Mouse (Mus musculus) heart, adult 2 months (tissue): Measurements from ENCODE around the gene Mea1. TPM values are rescaled to one million over a fixed set of nuclear protein-coding genes. Genes with fewer than 3 reads are reported as not detected.

Experiments
- DNase-seq, 2 experiments: peaks; one replicate each; pipeline ENCODE4 v3.0.0; 2021
- H3K27ac ChIP-seq: fragments of 200-600 bp; 2 replicates; pipeline ENCODE4 v1.8.1; 2022
- H3K27me3 ChIP-seq: fragments of 200-500 bp; 2 replicates; pipeline ENCODE4 v1.6.1; 2012; ENCODE audit warnings: mild to moderate bottlenecking, low read length, inconsistent platforms, mixed read lengths; ENCODE audit not compliant: control insufficient read depth, insufficient read depth
- H3K36me3 ChIP-seq: fragments of 200-500 bp; 2 replicates; pipeline ENCODE4 v1.6.1; 2012; ENCODE audit warnings: low read length, inconsistent platforms; ENCODE audit not compliant: control insufficient read depth, insufficient read depth
- H3K4me1 ChIP-seq: fragments of 200-500 bp; 2 replicates; pipeline ENCODE4 v1.6.1; 2011; ENCODE audit warnings: low read length; ENCODE audit not compliant: control insufficient read depth, insufficient read depth
- H3K4me3 ChIP-seq: fragments of 200-600 bp; 2 replicates; pipeline ENCODE4 v1.8.1; 2022
- H3K79me2 ChIP-seq: fragments of 200-500 bp; replicated peaks from 2 replicates; pipeline ENCODE4 v1.6.1; 2012; ENCODE audit warnings: mild to moderate bottlenecking, inconsistent platforms, low read length, moderate library complexity, mixed read lengths; ENCODE audit not compliant: control insufficient read depth, insufficient read depth
- H3K9ac ChIP-seq: fragments of 200-500 bp; 2 replicates; pipeline ENCODE4 v1.6.1; 2012; ENCODE audit warnings: low read depth, mild to moderate bottlenecking, control low read depth, inconsistent platforms, low read length, mixed read lengths
- CTCF ChIP-seq: fragments of 200-600 bp; IDR thresholded peaks from 2 replicates; pipeline ENCODE4 v1.8.1; 2022; ENCODE audit warnings: antibody characterized with exemption, mild to moderate bottlenecking, moderate library complexity
- EP300 ChIP-seq: fragments of 200-500 bp; IDR thresholded peaks from 2 replicates; pipeline ENCODE4 v1.6.1; 2011; ENCODE audit warnings: low read depth, low read length, control low read depth; ENCODE audit not compliant: insufficient read depth
- POLR2A ChIP-seq: fragments of 200-500 bp; IDR thresholded peaks from 2 replicates; pipeline ENCODE4 v1.6.1; 2011; ENCODE audit warnings: mild to moderate bottlenecking, low read depth, low read length, control low read depth; ENCODE audit not compliant: insufficient read depth
- WGBS: fragments of 180-500 bp; shearing (Covaris S2); methylation state at CpG from one replicate; pipeline ENCODE4 v1.1.7; 2018; 5-methylcytosine and 5-hydroxymethylcytosine counted together
- intact Hi-C: fragments of 180-260 bp; cut with DNase I; formaldehyde crosslinking; loops from one replicate; pipeline ENCODE4 v1.15.1; 2025
- polyA plus RNA-seq: library from polyadenylated mRNA; depleted of rRNA; stranded (reverse); fragments of >200 nt; gene quantifications from 2 replicates; pipeline ENCODE4 v1.2.3, GENCODE M21; 2012
- total RNA-seq, 2 experiments: library from RNA; stranded (reverse); gene quantifications; 2 replicates each; pipeline ENCODE4 v1.2.3; 2021

Mea1 gene
- total and polyA plus RNA-seq, 3 experiments = 37.8 to 50.3 (median 45.4) TPM

- no peak overlapping the region; the same call in 1 of the 2 replicates for H3K27ac ChIP-seq
- peaks cover 3% of the 10 kb centered on the region for H3K4me1 ChIP-seq
- DNase-seq = no peak
- H3K36me3 ChIP-seq = no peaks in the 10 kb centered on the region
- H3K9ac ChIP-seq = no peak overlapping the region
- 85% methylated on average over 12 of the region's 12 CpGs for WGBS
- TF ChIP-seq POLR2A (no peak), EP300 (no peak), CTCF (no peak)
- peak overlapping the region; percentile 84; the same call in 1 of the 2 replicates for H3K4me3 ChIP-seq
- H3K79me2 ChIP-seq = no peaks in the 10 kb centered on the region
- H3K27me3 ChIP-seq = no peaks in the 10 kb centered on the region
- intact Hi-C loops = loop anchor here (5.0 kb wide), 1 partner anchor 87 kb away; the partner anchor contains the start of gene Srf
Measured at GRCm38 (mm10) chr17:46644152-46644805, 34.3 kb upstream of the Mea1 start.

GRCm38 (mm10) chr17:46644916-46645475 lies 33.6 kb upstream of the Mea1 start:
- peak; percentile 67 to 69 for DNase-seq
- H3K27me3 ChIP-seq = no peaks in the 10 kb centered on the region
- peaks cover 6% of the 10 kb centered on the region for H3K4me1 ChIP-seq
- no peak for TF ChIP-seq EP300
- TF ChIP-seq POLR2A = no peak; the same call in 1 of the 2 replicates
- TF ChIP-seq CTCF = no peak
- WGBS = 0% methylated on average over 11 of the region's 11 CpGs
- H3K36me3 ChIP-seq = no peaks in the 10 kb centered on the region
- H3K27ac ChIP-seq = peak overlapping the region; percentile 93
- peak overlapping the region; percentile 80 for H3K9ac ChIP-seq
- no peaks in the 10 kb centered on the region for H3K79me2 ChIP-seq
- intact Hi-C loops = loop anchor here (5.0 kb wide), 1 partner anchor 88 kb away; the partner anchor contains the start of gene Srf
- H3K4me3 ChIP-seq = peak overlapping the region; percentile 84

GRCm38 (mm10) chr17:46645561-46646321 lies 32.9 kb upstream of the Mea1 start, which contains the start of the genes Klc4 and Mrpl2:
Gene Klc4, minus strand, starts transcription at chr17:46646022.
Gene Mrpl2, plus strand, starts transcription at chr17:46646229.
- DNase-seq = peak; percentile 98 to 99
- WGBS = under 1% methylated on average over 53 of the region's 53 CpGs
- H3K27me3 ChIP-seq = no peaks in the 10 kb centered on the region
- H3K36me3 ChIP-seq = no peaks in the 10 kb centered on the region
- TF ChIP-seq EP300 = peak; percentile 69; the same call in 1 of the 2 replicates
- no peak for TF ChIP-seq CTCF
- peak; percentile 84 for TF ChIP-seq POLR2A
- H3K4me3 ChIP-seq = peak within 1 kb of the TSS; percentile 84
- no peaks in the 10 kb centered on the region for H3K79me2 ChIP-seq
- peak within 1 kb of the TSS; percentile 88 for H3K9ac ChIP-seq
- intact Hi-C loops = loop anchor here (1.0 kb wide), 1 partner anchor 36 kb away; no protein-coding TSS in a partner anchor
- peak within 1 kb of the TSS; percentile 93 for H3K27ac ChIP-seq
- peaks cover 6% of the 10 kb centered on the region for H3K4me1 ChIP-seq

GRCm38 (mm10) chr17:46646322-46646662 lies 32.3 kb upstream of the Mea1 start:
- under 1% methylated on average over 19 of the region's 19 CpGs for WGBS
- intact Hi-C loops = loop anchor here (1.0 kb wide), 1 partner anchor 35 kb away; no protein-coding TSS in a partner anchor
- H3K9ac ChIP-seq = peak overlapping the region; percentile 88
- peaks cover 9% of the 10 kb centered on the region for H3K4me1 ChIP-seq
- DNase-seq = no peak
- peak overlapping the region; percentile 84 for H3K4me3 ChIP-seq
- no peaks in the 10 kb centered on the region for H3K36me3 ChIP-seq
- no peak for TF ChIP-seq EP300
- TF ChIP-seq POLR2A = no peak
- no peak for TF ChIP-seq CTCF
- H3K27ac ChIP-seq = peak overlapping the region; percentile 90
- no peaks in the 10 kb centered on the region for H3K79me2 ChIP-seq
- no peaks in the 10 kb centered on the region for H3K27me3 ChIP-seq

- Histone ChIP-seq H3K4me1 (peaks cover 14% of the 10 kb centered on the region), H3K4me3 (no peak overlapping the region), H3K27ac (no peak overlapping the region), H3K9ac (no peak overlapping the region), H3K27me3 (no peaks in the 10 kb centered on the region), H3K36me3 (no peaks in the 10 kb centered on the region), H3K79me2 (no peaks in the 10 kb centered on the region)
- 86% methylated on average over 7 of the region's 7 CpGs for WGBS
- TF ChIP-seq EP300 = no peak
- no peak for TF ChIP-seq POLR2A
- no peak for TF ChIP-seq CTCF
- DNase-seq = no peak
- intact Hi-C loops = no loop called here
Measured at GRCm38 (mm10) chr17:46647279-46647678, 31.3 kb upstream of the Mea1 start.
